Mouse (Mus musculus) embryonic facial prominence, embryonic 15.5 days (tissue): ENCODE data around the gene a. TPM values are rescaled to one million over a fixed set of nuclear protein-coding genes. Genes with fewer than 3 reads are reported as not detected.

Source experiments
- ATAC-seq: fragments of 200-750 bp; cut with Nextera tagmentation; 2 replicates; pipeline ENCODE4 v1.8.0; 2017; ENCODE audit warnings: low read depth, moderate TSS enrichment; ENCODE audit not compliant: insufficient number of reproducible peaks, low FRiP score, low TSS enrichment
- H3K27ac ChIP-seq: fragments of 300-500 bp; sonication (generic); replicated peaks from 2 replicates; pipeline ENCODE4 v1.5.1; 2015; ENCODE audit warnings: mild to moderate bottlenecking, inconsistent platforms
- H3K27me3 ChIP-seq: fragments of 300-500 bp; sonication (generic); 2 replicates; pipeline ENCODE4 v1.6.1; 2015; ENCODE audit warnings: inconsistent platforms
- H3K36me3 ChIP-seq: fragments of 300-500 bp; sonication (generic); 2 replicates; pipeline ENCODE4 v1.6.1; 2015; ENCODE audit warnings: mild to moderate bottlenecking, inconsistent platforms
- H3K4me1 ChIP-seq: fragments of 300-500 bp; sonication (generic); 2 replicates; pipeline ENCODE4 v1.6.1; 2015; ENCODE audit warnings: inconsistent platforms
- H3K4me2 ChIP-seq: fragments of 300-500 bp; sonication (generic); replicated peaks from 2 replicates; pipeline ENCODE4 v1.6.1; 2015; ENCODE audit warnings: mild to moderate bottlenecking, inconsistent platforms
- H3K4me3 ChIP-seq: fragments of 300-500 bp; sonication (generic); replicated peaks from 2 replicates; pipeline ENCODE4 v1.5.1; 2015; ENCODE audit warnings: mild to moderate bottlenecking, inconsistent platforms
- H3K9ac ChIP-seq: fragments of 300-500 bp; sonication (generic); 2 replicates; pipeline ENCODE4 v1.6.1; 2015; ENCODE audit warnings: inconsistent platforms
- H3K9me3 ChIP-seq: fragments of 300-500 bp; sonication (generic); replicated peaks from 2 replicates; pipeline ENCODE4 v1.6.1; 2016; ENCODE audit warnings: inconsistent platforms
- WGBS: fragments of 180-500 bp; shearing (Covaris S2); methylation state at CpG from one replicate; pipeline ENCODE4 v1.1.7; 2015; 5-methylcytosine and 5-hydroxymethylcytosine counted together
- polyA plus RNA-seq: library from polyadenylated mRNA; unstranded; fragments of >200 nt; fragmentation: Nextera tagmentation; extraction: Ambion mirVana; gene quantifications from 2 replicates; pipeline ENCODE4 v1.2.1, GENCODE M21; 2015

Gene a
- polyA plus RNA-seq, 1 experiment from 2014 or later = 18.8 TPM

GRCm38 (mm10) chr2:155082121-155082803, 291.1 kb downstream of the a start:
- no peak overlapping the region for H3K4me3 ChIP-seq
- WGBS = 18% methylated on average over 8 of the region's 8 CpGs

GRCm38 (mm10) chr2:155084546-155084945, 293.3 kb downstream of the a start:
- H3K9ac ChIP-seq = no peak overlapping the region
- H3K27me3 ChIP-seq = no peaks in the 10 kb centered on the region
- 86% methylated on average over 5 of the region's 5 CpGs for WGBS
- H3K27ac ChIP-seq = no peak overlapping the region
- no peak overlapping the region for H3K4me2 ChIP-seq
- H3K4me1 ChIP-seq = no peaks in the 10 kb centered on the region
- H3K36me3 ChIP-seq = no peaks in the 10 kb centered on the region
- ATAC-seq = no peak
- no peaks in the 10 kb centered on the region for H3K9me3 ChIP-seq
- no peak overlapping the region for H3K4me3 ChIP-seq

More at GRCm38 (mm10) chr2:155082121-155082803, 291.1 kb downstream of the a start:
- no peak overlapping the region for H3K9ac ChIP-seq
- ATAC-seq = peak; percentile 69; the same call in 1 of the 2 replicates
- no peak overlapping the region for H3K27ac ChIP-seq
- H3K36me3 ChIP-seq = no peaks in the 10 kb centered on the region
- H3K4me2 ChIP-seq = no peak overlapping the region
- H3K9me3 ChIP-seq = no peaks in the 10 kb centered on the region
- no peaks in the 10 kb centered on the region for H3K27me3 ChIP-seq
- H3K4me1 ChIP-seq = no peaks in the 10 kb centered on the region

DNA sequence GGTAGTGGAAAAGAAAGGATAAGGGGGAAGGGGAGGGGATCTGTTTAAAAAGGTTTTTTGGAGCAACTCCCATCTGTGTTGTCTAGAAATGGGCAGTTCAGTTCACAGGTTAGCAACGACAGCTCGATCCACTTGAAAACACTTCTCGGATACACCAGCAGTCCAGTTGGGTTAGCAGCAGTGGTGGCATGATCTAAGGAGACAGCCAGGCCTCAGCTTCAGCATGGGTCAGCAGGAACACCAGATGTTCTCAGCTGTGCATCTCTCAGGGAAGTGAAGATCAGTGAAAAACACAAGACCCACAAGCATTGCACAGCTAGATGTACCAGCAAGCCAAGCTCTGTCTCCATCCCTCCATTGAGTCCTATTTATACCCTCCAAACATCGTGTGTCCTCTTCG, 295.1 kb downstream of the a start:
- Histone ChIP-seq H3K9ac (no peak overlapping the region), H3K27ac (no peak overlapping the region), H3K4me1 (no peaks in the 10 kb centered on the region), H3K9me3 (no peaks in the 10 kb centered on the region), H3K4me2 (no peak overlapping the region), H3K36me3 (no peaks in the 10 kb centered on the region), H3K27me3 (no peaks in the 10 kb centered on the region), H3K4me3 (no peak overlapping the region)
- ATAC-seq = no peak
- 80% methylated on average over 5 of the region's 5 CpGs for WGBS

GRCm38 (mm10) chr2:155088264-155088663, 297.1 kb downstream of the a start:
- Histone ChIP-seq H3K9me3 (no peaks in the 10 kb centered on the region), H3K9ac (no peak overlapping the region), H3K27ac (no peak overlapping the region), H3K4me2 (no peak overlapping the region), H3K27me3 (no peaks in the 10 kb centered on the region), H3K4me3 (no peak overlapping the region), H3K4me1 (no peaks in the 10 kb centered on the region), H3K36me3 (no peaks in the 10 kb centered on the region)
- no peak for ATAC-seq
- 79% methylated on average over 6 of the region's 6 CpGs for WGBS

GRCm38 (mm10) chr2:155090909-155091742, 299.9 kb downstream of the a start:
- Histone ChIP-seq H3K36me3 (no peaks in the 10 kb centered on the region), H3K27me3 (no peaks in the 10 kb centered on the region), H3K27ac (no peak overlapping the region), H3K9ac (no peak overlapping the region), H3K4me1 (no peaks in the 10 kb centered on the region), H3K4me2 (no peak overlapping the region), H3K9me3 (no peaks in the 10 kb centered on the region), H3K4me3 (no peak overlapping the region)
- ATAC-seq = peak; percentile 51; the same call in 1 of the 2 replicates
- 53% methylated on average over 13 of the region's 13 CpGs for WGBS

GRCm38 (mm10) chr2:155091743-155092075, 300.5 kb downstream of the a start:
- Histone ChIP-seq H3K27me3 (no peaks in the 10 kb centered on the region), H3K9ac (no peak overlapping the region), H3K9me3 (no peaks in the 10 kb centered on the region), H3K4me1 (no peaks in the 10 kb centered on the region), H3K27ac (no peak overlapping the region), H3K36me3 (no peaks in the 10 kb centered on the region), H3K4me3 (no peak overlapping the region), H3K4me2 (no peak overlapping the region)
- WGBS = 76% methylated on average over 3 of the region's 3 CpGs
- no peak for ATAC-seq

DNA sequence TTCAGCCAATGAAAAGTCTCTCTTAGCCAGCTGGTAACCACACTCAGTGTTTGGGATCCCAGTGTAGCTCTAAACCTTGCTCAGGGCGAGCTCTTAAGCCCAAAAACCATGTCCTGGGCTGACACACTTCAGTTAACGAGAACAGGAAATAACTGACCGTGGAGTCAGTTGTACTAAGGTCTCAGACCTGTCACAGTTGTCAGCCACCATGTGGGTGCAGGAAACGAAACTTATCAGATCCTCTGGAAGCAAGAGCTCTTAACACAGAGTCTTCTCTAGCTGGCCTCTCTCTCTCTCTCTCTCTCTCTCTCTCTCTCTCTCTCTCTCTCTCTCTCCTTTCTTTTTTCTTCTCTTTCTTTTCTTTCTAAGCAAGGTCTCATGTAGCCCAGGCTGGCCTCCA, 302.2 kb downstream of the a start:
- no peak overlapping the region for H3K27ac ChIP-seq
- H3K9ac ChIP-seq = no peak overlapping the region
- H3K4me3 ChIP-seq = no peak overlapping the region
- H3K27me3 ChIP-seq = no peaks in the 10 kb centered on the region
- no peaks in the 10 kb centered on the region for H3K9me3 ChIP-seq
- no peaks in the 10 kb centered on the region for H3K36me3 ChIP-seq
- no peak for ATAC-seq
- WGBS = 39% methylated on average over 4 of the region's 4 CpGs
- H3K4me1 ChIP-seq = no peaks in the 10 kb centered on the region
- no peak overlapping the region for H3K4me2 ChIP-seq

GRCm38 (mm10) chr2:155098720-155099380, 307.6 kb downstream of the a start:
- H3K4me3 ChIP-seq = no peak overlapping the region
- no peak for ATAC-seq
- H3K27me3 ChIP-seq = no peaks in the 10 kb centered on the region
- no peak overlapping the region for H3K4me2 ChIP-seq
- no peak overlapping the region for H3K27ac ChIP-seq
- no peaks in the 10 kb centered on the region for H3K36me3 ChIP-seq
- H3K4me1 ChIP-seq = no peaks in the 10 kb centered on the region
- no peaks in the 10 kb centered on the region for H3K9me3 ChIP-seq
- no peak overlapping the region for H3K9ac ChIP-seq
- 83% methylated on average over 9 of the region's 9 CpGs for whole genome bisulfite sequencing

DNA sequence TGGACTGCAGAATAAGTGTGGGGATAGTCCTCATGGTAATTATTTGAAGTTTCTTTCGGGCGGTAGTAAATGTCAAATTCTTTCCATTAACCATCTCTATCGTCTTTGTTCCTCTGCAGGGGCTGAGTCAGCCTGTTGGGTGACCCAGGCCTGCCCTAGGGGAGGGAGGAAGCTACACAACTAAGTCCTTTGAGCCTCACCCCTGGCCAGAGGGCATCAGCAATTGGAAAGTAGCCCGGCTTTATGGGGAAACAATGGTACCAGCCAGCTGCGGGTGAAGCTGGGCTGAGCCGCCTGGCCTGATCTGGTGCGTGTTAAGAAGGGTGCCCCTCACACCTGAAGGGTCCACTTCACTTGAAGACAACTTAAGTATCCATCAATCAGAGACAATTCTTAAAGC, 308.2 kb downstream of the a start:
- Histone ChIP-seq H3K27me3 (no peaks in the 10 kb centered on the region), H3K9ac (no peak overlapping the region), H3K4me2 (no peak overlapping the region), H3K9me3 (no peaks in the 10 kb centered on the region), H3K4me1 (no peaks in the 10 kb centered on the region), H3K36me3 (no peaks in the 10 kb centered on the region), H3K4me3 (no peak overlapping the region), H3K27ac (no peak overlapping the region)
- WGBS = 36% methylated on average over 7 of the region's 7 CpGs
- no peak for ATAC-seq

DNA sequence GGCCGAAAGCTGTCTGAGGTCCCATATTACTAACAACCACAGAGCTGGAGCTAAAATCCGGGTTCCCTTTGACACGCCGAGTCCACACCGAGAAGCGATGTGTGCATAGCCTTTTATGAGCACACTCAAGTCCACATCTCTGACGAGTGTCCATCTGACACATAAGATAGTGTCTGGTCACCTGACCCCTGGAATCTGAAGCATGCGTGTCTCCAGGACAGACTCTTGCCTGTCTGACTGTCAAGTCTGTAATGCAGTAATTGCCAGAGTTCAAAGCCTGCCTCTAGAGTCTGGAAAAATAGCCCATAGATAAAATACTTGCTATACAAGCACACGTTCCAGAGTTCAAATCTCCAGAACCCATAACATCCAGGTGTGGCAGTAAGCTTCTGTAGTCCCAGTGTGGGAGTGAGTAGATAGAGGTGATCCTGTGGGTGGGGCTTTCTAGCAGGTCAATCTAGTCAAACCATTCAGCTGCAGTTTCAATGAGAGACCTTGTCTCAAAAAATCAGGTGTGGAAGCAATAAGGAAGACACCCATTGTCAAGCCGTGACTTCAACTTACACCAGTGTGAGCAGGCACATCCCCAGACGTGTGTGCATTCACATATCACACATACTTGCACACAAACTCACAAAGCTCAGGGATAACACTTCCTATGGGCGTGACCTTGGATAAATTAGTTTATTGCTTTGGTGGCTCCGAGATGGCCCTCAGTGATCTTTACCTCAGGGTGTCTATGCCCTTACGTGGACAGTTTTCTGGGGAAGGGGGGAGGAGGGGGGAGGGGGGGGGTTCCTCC, 309.0 kb downstream of the a start:
- ATAC-seq = no peak
- H3K27me3 ChIP-seq = no peaks in the 10 kb centered on the region

More for the DNA sequence above, 309.0 kb downstream of the a start:
- Histone ChIP-seq H3K27ac (no peak overlapping the region), H3K9ac (no peak overlapping the region), H3K36me3 (no peaks in the 10 kb centered on the region), H3K4me1 (no peaks in the 10 kb centered on the region), H3K4me2 (no peak overlapping the region), H3K9me3 (no peaks in the 10 kb centered on the region), H3K4me3 (no peak overlapping the region)
- WGBS = 72% methylated on average over 14 of the region's 14 CpGs
